Mouse (Mus musculus): ENCODE data around the gene Serpina3c. TPM values are rescaled to one million over a fixed set of nuclear protein-coding genes. Genes with fewer than 3 reads are reported as not detected.

Serpina3c gene
- polyA plus RNA-seq, 1 experiment: 0.35 TPM

GRCm38 (mm10) chr12:104175636-104176035 lies 22.0 kb upstream of the Serpina3c start:
- Histone ChIP-seq H3K4me1 (ENCODE audit: control insufficient read depth, insufficient read depth, insufficient read length) (no peaks in the 10 kb centered on the region), H3K27me3 (ENCODE audit: control insufficient read depth, insufficient read depth, low read length) (no peaks in the 10 kb centered on the region), H3K27ac (ENCODE audit: insufficient read depth, low read length) (no peak overlapping the region), H3K36me3 (ENCODE audit: control insufficient read depth, insufficient read depth, low read length) (no peaks in the 10 kb centered on the region), H3K4me3 (ENCODE audit: extremely low read depth, insufficient read depth, insufficient read length) (no peak overlapping the region)
- WGBS: 83% methylated on average over 3 of the region's 3 CpGs
- TF ChIP-seq POLR2A (IDR thresholded peaks at IDR 0.05; ENCODE audit: low read depth, low read length): no peak
- TF ChIP-seq CTCF (IDR thresholded peaks at IDR 0.05; ENCODE audit: extremely low read depth, insufficient read depth, insufficient read length, insufficient replicate concordance): no peak
- no peak for DNase-seq (ENCODE audit: low read depth in 1 of 2, low spot score in 2 of 2)

- H3K4me3 ChIP-seq (ENCODE audit: extremely low read depth, insufficient read depth, insufficient read length): no peak overlapping the region
- 69% methylated on average over 3 of the region's 3 CpGs for WGBS
- H3K4me1 ChIP-seq (ENCODE audit: control insufficient read depth, insufficient read depth, insufficient read length): no peaks in the 10 kb centered on the region
- DNase-seq (ENCODE audit: low read depth in 1 of 2, low spot score in 2 of 2): no peak
- no peaks in the 10 kb centered on the region for H3K27me3 ChIP-seq (ENCODE audit: control insufficient read depth, insufficient read depth, low read length)
- TF ChIP-seq CTCF (IDR thresholded peaks at IDR 0.05; ENCODE audit: extremely low read depth, insufficient read depth, insufficient read length, insufficient replicate concordance) (no peak), POLR2A (IDR thresholded peaks at IDR 0.05; ENCODE audit: low read depth, low read length) (no peak)
- H3K27ac ChIP-seq (ENCODE audit: insufficient read depth, low read length): no peak overlapping the region
- no peaks in the 10 kb centered on the region for H3K36me3 ChIP-seq (ENCODE audit: control insufficient read depth, insufficient read depth, low read length)
Observed at GRCm38 (mm10) chr12:104174747-104175146, 21.1 kb upstream of the Serpina3c start.

DNA sequence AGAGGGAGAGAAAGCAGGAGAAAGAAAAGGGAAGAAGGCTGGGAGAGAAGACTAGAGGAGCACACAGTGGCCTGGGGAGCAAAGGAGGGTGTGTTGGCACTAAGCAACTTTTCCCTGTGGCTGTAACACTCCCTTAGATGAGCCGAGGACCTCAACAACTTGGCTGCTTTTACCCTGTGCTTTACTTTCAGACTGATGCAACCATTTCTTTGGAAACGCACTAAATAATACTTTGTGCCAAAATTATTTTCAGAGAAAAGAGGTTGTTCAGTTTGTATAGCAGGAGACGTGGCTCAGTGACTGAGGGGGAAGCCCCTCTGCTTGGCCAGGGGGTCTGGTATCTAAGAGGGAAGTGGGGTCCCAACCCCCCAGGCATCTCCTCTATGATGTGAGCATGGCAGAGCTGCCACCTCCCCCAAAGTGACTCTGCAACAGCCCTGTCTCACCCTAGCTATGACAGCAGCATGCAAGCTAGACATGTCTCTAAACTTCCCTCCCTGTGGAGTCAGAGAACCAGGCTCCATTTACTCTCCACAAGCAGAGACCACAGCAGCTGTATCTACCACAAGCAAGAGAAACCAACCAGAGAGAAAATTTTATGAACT lies 527 bp downstream of the Serpina3c start:
- Histone ChIP-seq H3K4me3 (ENCODE audit: extremely low read depth, insufficient read depth, insufficient read length) (no peak overlapping the region), H3K4me1 (ENCODE audit: control insufficient read depth, insufficient read depth, insufficient read length) (no peaks in the 10 kb centered on the region), H3K27ac (ENCODE audit: insufficient read depth, low read length) (no peak overlapping the region), H3K36me3 (ENCODE audit: control insufficient read depth, insufficient read depth, low read length) (no peaks in the 10 kb centered on the region), H3K27me3 (ENCODE audit: control insufficient read depth, insufficient read depth, low read length) (no peaks in the 10 kb centered on the region)
- 72% methylated on average over 3 of the region's 3 CpGs for WGBS
- TF ChIP-seq CTCF (IDR thresholded peaks at IDR 0.05; ENCODE audit: extremely low read depth, insufficient read depth, insufficient read length, insufficient replicate concordance) (no peak), POLR2A (IDR thresholded peaks at IDR 0.05; ENCODE audit: low read depth, low read length) (no peak)
- DNase-seq (ENCODE audit: low read depth in 1 of 2, low spot score in 2 of 2): no peak

DNA sequence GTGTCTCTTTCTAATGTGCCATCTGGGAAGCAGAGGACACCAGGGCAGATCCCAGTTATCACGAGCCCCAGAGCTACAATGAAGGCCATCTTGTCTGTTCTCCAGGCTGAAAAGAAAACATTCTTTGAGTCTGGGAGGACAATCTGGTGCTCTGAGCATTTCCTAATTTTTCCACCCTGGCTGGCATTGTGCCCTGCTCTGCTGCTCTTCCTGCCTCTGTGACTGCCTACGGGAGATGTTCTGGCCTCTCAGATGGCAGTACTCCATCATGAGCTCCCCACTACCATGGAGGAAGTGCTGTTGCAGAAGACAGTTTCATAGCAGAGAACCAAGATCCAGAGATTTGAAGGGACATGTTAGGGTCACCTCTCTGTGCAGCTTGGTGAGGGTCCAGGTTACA lies 1.7 kb downstream of the Serpina3c start:
- Histone ChIP-seq H3K4me1 (ENCODE audit: control insufficient read depth, insufficient read depth, insufficient read length) (no peaks in the 10 kb centered on the region), H3K4me3 (ENCODE audit: extremely low read depth, insufficient read depth, insufficient read length) (no peak overlapping the region), H3K27ac (ENCODE audit: insufficient read depth, low read length) (no peak overlapping the region), H3K27me3 (ENCODE audit: control insufficient read depth, insufficient read depth, low read length) (no peaks in the 10 kb centered on the region), H3K36me3 (ENCODE audit: control insufficient read depth, insufficient read depth, low read length) (no peaks in the 10 kb centered on the region)
- WGBS: 78% methylated on average over 2 of the region's 2 CpGs
- TF ChIP-seq POLR2A (IDR thresholded peaks at IDR 0.05; ENCODE audit: low read depth, low read length): no peak
- TF ChIP-seq CTCF (IDR thresholded peaks at IDR 0.05; ENCODE audit: extremely low read depth, insufficient read depth, insufficient read length, insufficient replicate concordance): no peak
- no peak for DNase-seq (ENCODE audit: low read depth in 1 of 2, low spot score in 2 of 2)

DNA sequence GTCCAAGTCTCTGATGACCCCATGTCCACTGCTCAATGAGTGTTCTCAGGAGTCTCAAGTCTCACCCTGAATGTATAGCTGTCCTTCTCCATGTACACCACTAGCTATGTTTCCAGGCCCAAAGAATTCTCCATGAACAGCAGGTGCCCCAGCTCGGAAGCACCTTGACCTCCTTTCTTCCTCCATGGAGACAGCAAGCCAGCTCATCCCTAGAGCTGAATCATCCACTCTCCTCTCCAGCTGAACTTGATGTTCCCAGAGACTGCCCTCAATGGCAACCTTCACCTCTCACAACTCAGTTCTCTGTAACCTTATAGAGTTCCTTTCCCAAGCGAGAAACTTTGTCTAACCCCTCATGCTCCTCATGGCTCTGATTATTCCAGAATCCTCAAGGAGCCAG lies 8.1 kb downstream of the Serpina3c start:
- Histone ChIP-seq H3K27ac (ENCODE audit: insufficient read depth, low read length) (no peak overlapping the region), H3K4me3 (ENCODE audit: extremely low read depth, insufficient read depth, insufficient read length) (no peak overlapping the region), H3K27me3 (ENCODE audit: control insufficient read depth, insufficient read depth, low read length) (no peaks in the 10 kb centered on the region), H3K4me1 (ENCODE audit: control insufficient read depth, insufficient read depth, insufficient read length) (no peaks in the 10 kb centered on the region), H3K36me3 (ENCODE audit: control insufficient read depth, insufficient read depth, low read length) (no peaks in the 10 kb centered on the region)
- no peak for DNase-seq (ENCODE audit: low read depth in 1 of 2, low spot score in 2 of 2)
- WGBS: 84% methylated on average over 2 of the region's 2 CpGs
- TF ChIP-seq POLR2A (IDR thresholded peaks at IDR 0.05; ENCODE audit: low read depth, low read length): no peak
- TF ChIP-seq CTCF (IDR thresholded peaks at IDR 0.05; ENCODE audit: extremely low read depth, insufficient read depth, insufficient read length, insufficient replicate concordance): no peak

DNA sequence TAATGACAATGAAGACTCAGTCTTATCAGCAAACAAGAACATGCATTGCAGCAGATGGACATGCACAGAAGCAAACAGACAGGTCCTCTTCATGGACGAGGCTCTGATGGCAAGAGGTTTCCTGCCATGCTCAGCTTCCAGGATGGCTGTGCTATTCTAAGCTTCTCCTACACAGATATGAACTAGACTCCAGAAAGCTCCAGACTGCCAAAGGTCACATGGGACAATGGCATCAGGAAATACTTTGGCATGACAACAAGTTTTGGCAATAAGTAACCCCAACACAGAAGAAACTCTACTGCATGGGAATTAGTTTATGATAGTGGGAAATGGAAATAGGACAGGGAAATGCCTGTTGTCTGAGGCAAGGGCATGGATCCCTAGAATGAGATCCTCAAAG lies 10.4 kb downstream of the Serpina3c start:
- Histone ChIP-seq H3K27ac (ENCODE audit: insufficient read depth, low read length) (no peak overlapping the region), H3K4me3 (ENCODE audit: extremely low read depth, insufficient read depth, insufficient read length) (no peak overlapping the region), H3K27me3 (ENCODE audit: control insufficient read depth, insufficient read depth, low read length) (no peaks in the 10 kb centered on the region), H3K36me3 (ENCODE audit: control insufficient read depth, insufficient read depth, low read length) (no peaks in the 10 kb centered on the region), H3K4me1 (ENCODE audit: control insufficient read depth, insufficient read depth, insufficient read length) (no peaks in the 10 kb centered on the region)
- TF ChIP-seq POLR2A (IDR thresholded peaks at IDR 0.05; ENCODE audit: low read depth, low read length): no peak
- no peak for TF ChIP-seq CTCF (IDR thresholded peaks at IDR 0.05; ENCODE audit: extremely low read depth, insufficient read depth, insufficient read length, insufficient replicate concordance)
- no peak for DNase-seq (ENCODE audit: low read depth in 1 of 2, low spot score in 2 of 2)
- 96% methylated on average over 1 of the region's 1 CpGs for WGBS

DNA sequence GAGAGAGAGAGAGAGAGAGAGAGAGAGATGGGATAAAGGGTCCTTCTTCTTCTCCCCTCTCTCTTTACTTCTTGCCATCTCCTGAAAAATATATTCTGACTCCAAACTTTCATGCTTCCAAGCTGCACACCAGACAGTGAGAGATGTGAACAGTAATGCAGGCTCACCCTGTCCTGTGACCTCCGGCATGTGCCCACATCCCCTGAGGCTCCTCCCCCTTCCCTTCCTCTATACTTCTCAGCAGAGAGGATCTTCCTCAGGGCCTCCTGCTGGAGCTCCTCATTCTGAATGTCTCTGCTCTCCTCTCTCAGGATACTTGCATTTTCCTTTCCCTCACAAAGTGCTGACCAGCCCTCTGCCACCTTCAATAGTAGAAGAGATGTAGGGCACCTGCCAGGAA lies 11.2 kb downstream of the Serpina3c start:
- Histone ChIP-seq H3K4me1 (ENCODE audit: control insufficient read depth, insufficient read depth, insufficient read length) (no peaks in the 10 kb centered on the region), H3K36me3 (ENCODE audit: control insufficient read depth, insufficient read depth, low read length) (no peaks in the 10 kb centered on the region), H3K27me3 (ENCODE audit: control insufficient read depth, insufficient read depth, low read length) (no peaks in the 10 kb centered on the region), H3K27ac (ENCODE audit: insufficient read depth, low read length) (no peak overlapping the region), H3K4me3 (ENCODE audit: extremely low read depth, insufficient read depth, insufficient read length) (no peak overlapping the region)
- no peak for TF ChIP-seq CTCF (IDR thresholded peaks at IDR 0.05; ENCODE audit: extremely low read depth, insufficient read depth, insufficient read length, insufficient replicate concordance)
- TF ChIP-seq POLR2A (IDR thresholded peaks at IDR 0.05; ENCODE audit: low read depth, low read length): no peak
- 18% methylated on average over 1 of the region's 1 CpGs for WGBS
- no peak for DNase-seq (ENCODE audit: low read depth in 1 of 2, low spot score in 2 of 2)

All from spleen, adult 2 months (tissue).